Mouse (Mus musculus) erythroblast, embryonic 14.5 days (primary cell): Measurements from ENCODE around the gene Cited4.

Experiments used
- GATA1 ChIP-seq: IDR thresholded peaks from 2 replicates; pipeline ENCODE4 v1.6.1; 2012; ENCODE audit warnings: low read length, inconsistent platforms, mixed read lengths
- TAL1 ChIP-seq: IDR thresholded peaks from 3 replicates; pipeline ENCODE4 v1.6.1; 2012; ENCODE audit warnings: low read length, inconsistent platforms, mixed read lengths

GRCm38 (mm10) chr4:120716141-120716571, 49.8 kb downstream of the Cited4 start:
- TF ChIP-seq GATA1 (no peak), TAL1 (no peak)
